Mouse (Mus musculus): ENCODE measurements around the gene Slc8b1. TPM values are rescaled to one million over a fixed set of nuclear protein-coding genes. Genes with fewer than 3 reads are reported as not detected.

Slc8b1 gene
- polyA plus RNA-seq, 1 experiment = 23.0 TPM

- H3K36me3 ChIP-seq (ENCODE audit: control insufficient read depth, insufficient read depth, low read length) = no peaks in the 10 kb centered on the region
- 36% methylated on average over 5 of the region's 5 CpGs for WGBS
- peaks cover 75% of the 10 kb centered on the region for H3K4me1 ChIP-seq (ENCODE audit: control insufficient read depth, insufficient read depth, low read length)
- DNase-seq = peak; percentile 89
- no peak overlapping the region for H3K4me3 ChIP-seq (ENCODE audit: insufficient read depth, low read depth, low read length)
- TF ChIP-seq POLR2A (IDR thresholded peaks at IDR 0.05; ENCODE audit: low read depth, low read length) (no peak), CTCF (conservative IDR thresholded peaks at IDR 0.05; ENCODE audit: insufficient read depth, insufficient read length, low read depth, low read length) (no peak)
- H3K27me3 ChIP-seq (replicated peaks; ENCODE audit: control insufficient read depth, insufficient read depth, low read length) = no peaks in the 10 kb centered on the region
- peak overlapping the region; percentile 66 for H3K27ac ChIP-seq (ENCODE audit: insufficient read depth, low read depth, low read length)
Measured at GRCm38 (mm10) chr5:120566101-120566500, 55.1 kb downstream of the Slc8b1 start.

DNA sequence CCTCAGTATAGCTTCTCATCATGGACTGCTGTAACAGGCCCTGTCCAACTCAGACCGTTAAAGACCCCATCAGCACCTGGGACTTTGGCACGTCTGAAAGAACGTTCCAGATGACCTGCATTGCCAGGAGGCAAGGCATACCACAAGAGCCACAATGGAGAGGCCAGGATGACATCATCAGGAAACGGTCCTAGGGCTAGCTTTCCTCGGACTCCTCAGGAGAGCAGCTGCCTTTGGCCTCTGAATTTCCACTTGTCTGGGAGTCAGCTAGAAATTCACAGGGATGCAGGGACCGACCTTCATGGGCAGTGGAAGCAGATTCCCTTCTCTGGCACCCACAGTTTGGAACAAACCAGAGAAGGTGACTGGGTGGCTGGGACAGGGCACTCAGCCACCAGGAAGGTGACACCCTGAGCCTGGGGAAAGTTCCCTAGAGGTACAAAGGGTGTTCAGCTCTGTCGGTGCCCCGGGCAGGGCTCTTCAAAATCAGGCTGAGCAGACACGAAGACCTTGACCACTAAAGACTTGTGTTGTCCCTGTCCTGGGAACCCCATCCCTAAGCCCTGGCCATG, 55.8 kb downstream of the Slc8b1 start:
- peak overlapping the region; percentile 66 for H3K27ac ChIP-seq (ENCODE audit: insufficient read depth, low read depth, low read length)
- no peak overlapping the region for H3K4me3 ChIP-seq (ENCODE audit: insufficient read depth, low read depth, low read length)
- no peaks in the 10 kb centered on the region for H3K36me3 ChIP-seq (ENCODE audit: control insufficient read depth, insufficient read depth, low read length)
- H3K4me1 ChIP-seq (ENCODE audit: control insufficient read depth, insufficient read depth, low read length) = peaks cover 79% of the 10 kb centered on the region
- WGBS = 18% methylated on average over 9 of the region's 9 CpGs
- no peaks in the 10 kb centered on the region for H3K27me3 ChIP-seq (replicated peaks; ENCODE audit: control insufficient read depth, insufficient read depth, low read length)
- TF ChIP-seq POLR2A (IDR thresholded peaks at IDR 0.05; ENCODE audit: low read depth, low read length) (no peak), CTCF (conservative IDR thresholded peaks at IDR 0.05; ENCODE audit: insufficient read depth, insufficient read length, low read depth, low read length) (no peak)
- peak; percentile 74 for DNase-seq

- TF ChIP-seq CTCF (conservative IDR thresholded peaks at IDR 0.05; ENCODE audit: insufficient read depth, insufficient read length, low read depth, low read length) = no peak
- no peak for TF ChIP-seq POLR2A (IDR thresholded peaks at IDR 0.05; ENCODE audit: low read depth, low read length)
- Histone ChIP-seq H3K36me3 (ENCODE audit: control insufficient read depth, insufficient read depth, low read length) (no peaks in the 10 kb centered on the region), H3K4me1 (ENCODE audit: control insufficient read depth, insufficient read depth, low read length) (peaks cover 79% of the 10 kb centered on the region), H3K27ac (ENCODE audit: insufficient read depth, low read depth, low read length) (peak overlapping the region; percentile 66), H3K27me3 (replicated peaks; ENCODE audit: control insufficient read depth, insufficient read depth, low read length) (no peaks in the 10 kb centered on the region), H3K4me3 (ENCODE audit: insufficient read depth, low read depth, low read length) (no peak overlapping the region)
- WGBS = 37% methylated on average over 21 of the region's 21 CpGs
- DNase-seq = no peak
Measured at GRCm38 (mm10) chr5:120567253-120567701, 56.3 kb downstream of the Slc8b1 start.

- H3K27ac ChIP-seq (ENCODE audit: insufficient read depth, low read depth, low read length) = peak overlapping the region; percentile 43
Measured at GRCm38 (mm10) chr5:120567761-120568211, 56.8 kb downstream of the Slc8b1 start.

DNA sequence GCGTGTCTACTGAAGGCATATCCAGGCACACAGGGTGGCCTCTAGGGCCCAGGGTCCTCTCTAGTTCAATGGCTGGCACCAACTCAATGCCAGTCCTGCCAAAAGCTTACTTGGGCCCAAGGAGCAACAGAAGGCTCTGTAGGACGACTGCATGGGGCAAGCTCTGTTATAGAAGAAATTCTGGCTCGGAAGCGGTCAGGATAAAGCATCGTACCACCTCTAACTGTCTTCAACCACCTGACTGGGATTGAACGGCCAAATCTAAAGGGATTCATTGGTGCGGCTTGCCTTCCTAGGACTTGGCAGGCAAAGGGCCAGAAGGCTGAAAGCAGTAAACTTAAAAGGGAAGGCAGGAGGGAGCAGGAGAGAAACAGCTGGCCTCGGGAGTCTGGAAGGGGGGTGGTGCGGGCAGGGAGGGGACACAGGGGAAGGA, 57.4 kb downstream of the Slc8b1 start:
- peak; percentile 57 for DNase-seq
- Histone ChIP-seq H3K27ac (ENCODE audit: insufficient read depth, low read depth, low read length) (peak overlapping the region; percentile 19; the same call in 1 of the 2 replicates), H3K4me1 (ENCODE audit: control insufficient read depth, insufficient read depth, low read length) (peaks cover 74% of the 10 kb centered on the region), H3K4me3 (ENCODE audit: insufficient read depth, low read depth, low read length) (no peak overlapping the region), H3K36me3 (ENCODE audit: control insufficient read depth, insufficient read depth, low read length) (no peaks in the 10 kb centered on the region), H3K27me3 (replicated peaks; ENCODE audit: control insufficient read depth, insufficient read depth, low read length) (no peaks in the 10 kb centered on the region)
- TF ChIP-seq POLR2A (IDR thresholded peaks at IDR 0.05; ENCODE audit: low read depth, low read length) (no peak), CTCF (conservative IDR thresholded peaks at IDR 0.05; ENCODE audit: insufficient read depth, insufficient read length, low read depth, low read length) (no peak)
- 50% methylated on average over 9 of the region's 9 CpGs for WGBS

More at GRCm38 (mm10) chr5:120567761-120568211, 56.8 kb downstream of the Slc8b1 start:
- TF ChIP-seq CTCF (conservative IDR thresholded peaks at IDR 0.05; ENCODE audit: insufficient read depth, insufficient read length, low read depth, low read length) = no peak
- no peak for TF ChIP-seq POLR2A (IDR thresholded peaks at IDR 0.05; ENCODE audit: low read depth, low read length)
- Histone ChIP-seq H3K36me3 (ENCODE audit: control insufficient read depth, insufficient read depth, low read length) (no peaks in the 10 kb centered on the region), H3K4me3 (ENCODE audit: insufficient read depth, low read depth, low read length) (no peak overlapping the region), H3K4me1 (ENCODE audit: control insufficient read depth, insufficient read depth, low read length) (peaks cover 78% of the 10 kb centered on the region), H3K27me3 (replicated peaks; ENCODE audit: control insufficient read depth, insufficient read depth, low read length) (no peaks in the 10 kb centered on the region)
- 46% methylated on average over 14 of the region's 14 CpGs for WGBS
- no peak for DNase-seq

DNA sequence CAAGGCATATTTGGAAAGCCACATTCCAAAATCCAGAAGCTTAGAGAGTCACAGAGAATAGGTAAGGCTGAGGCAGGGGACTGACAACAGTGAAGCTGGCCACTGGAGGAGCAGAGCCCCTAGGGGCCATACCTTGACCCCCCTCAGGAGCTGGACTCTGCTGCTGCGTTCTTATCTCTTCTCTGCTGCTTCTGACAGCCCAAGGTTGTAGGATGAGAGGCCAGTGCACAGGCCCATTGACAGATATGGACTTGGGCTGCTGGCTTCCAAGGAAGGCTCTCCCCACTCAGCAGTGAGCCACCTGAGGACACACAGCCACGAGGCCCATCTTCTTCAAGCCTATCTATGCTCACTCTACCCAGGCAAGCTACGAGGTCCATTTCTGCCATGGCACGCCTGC, 58.0 kb downstream of the Slc8b1 start:
- DNase-seq = no peak
- TF ChIP-seq POLR2A (IDR thresholded peaks at IDR 0.05; ENCODE audit: low read depth, low read length) (no peak), CTCF (conservative IDR thresholded peaks at IDR 0.05; ENCODE audit: insufficient read depth, insufficient read length, low read depth, low read length) (no peak)
- Histone ChIP-seq H3K4me1 (ENCODE audit: control insufficient read depth, insufficient read depth, low read length) (peaks cover 72% of the 10 kb centered on the region), H3K27ac (ENCODE audit: insufficient read depth, low read depth, low read length) (no peak overlapping the region), H3K27me3 (replicated peaks; ENCODE audit: control insufficient read depth, insufficient read depth, low read length) (no peaks in the 10 kb centered on the region), H3K4me3 (ENCODE audit: insufficient read depth, low read depth, low read length) (no peak overlapping the region), H3K36me3 (ENCODE audit: control insufficient read depth, insufficient read depth, low read length) (no peaks in the 10 kb centered on the region)
- WGBS = 79% methylated on average over 4 of the region's 4 CpGs

DNA sequence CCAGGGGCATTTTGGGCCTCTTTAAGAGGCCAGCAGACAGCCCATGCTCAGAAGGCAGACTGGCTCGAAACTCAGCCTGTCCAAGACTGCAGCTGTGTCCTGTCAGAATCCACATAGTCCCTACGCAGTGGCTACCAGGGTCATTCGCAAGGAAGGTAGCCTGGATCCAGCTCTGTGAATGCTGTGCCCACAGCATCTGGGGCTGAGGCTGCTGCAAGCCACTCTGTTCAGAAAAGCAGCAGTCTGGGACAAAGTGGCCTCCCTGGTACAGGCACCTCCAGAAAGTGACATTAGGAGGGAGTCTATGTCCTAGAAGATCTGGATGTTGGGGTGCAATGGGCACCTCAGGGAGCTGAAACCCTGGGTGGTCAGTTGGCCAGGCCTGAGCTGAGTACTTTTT, 58.8 kb downstream of the Slc8b1 start:
- H3K27me3 ChIP-seq (replicated peaks; ENCODE audit: control insufficient read depth, insufficient read depth, low read length) = no peaks in the 10 kb centered on the region
- no peaks in the 10 kb centered on the region for H3K36me3 ChIP-seq (ENCODE audit: control insufficient read depth, insufficient read depth, low read length)
- 76% methylated on average over 3 of the region's 3 CpGs for WGBS
- H3K4me3 ChIP-seq (ENCODE audit: insufficient read depth, low read depth, low read length) = no peak overlapping the region
- DNase-seq = no peak
- no peak for TF ChIP-seq CTCF (conservative IDR thresholded peaks at IDR 0.05; ENCODE audit: insufficient read depth, insufficient read length, low read depth, low read length)
- no peak for TF ChIP-seq POLR2A (IDR thresholded peaks at IDR 0.05; ENCODE audit: low read depth, low read length)
- no peak overlapping the region for H3K27ac ChIP-seq (ENCODE audit: insufficient read depth, low read depth, low read length)
- peaks cover 70% of the 10 kb centered on the region for H3K4me1 ChIP-seq (ENCODE audit: control insufficient read depth, insufficient read depth, low read length)

Measured in kidney, adult 2 months (tissue).